Mouse (Mus musculus) lung, postnatal 14 days (tissue): ENCODE data around the gene Myom3.

Experiments
- DNase-seq: peaks from one replicate; pipeline ENCODE4 v3.0.0; 2021

Gene Myom3

DNA sequence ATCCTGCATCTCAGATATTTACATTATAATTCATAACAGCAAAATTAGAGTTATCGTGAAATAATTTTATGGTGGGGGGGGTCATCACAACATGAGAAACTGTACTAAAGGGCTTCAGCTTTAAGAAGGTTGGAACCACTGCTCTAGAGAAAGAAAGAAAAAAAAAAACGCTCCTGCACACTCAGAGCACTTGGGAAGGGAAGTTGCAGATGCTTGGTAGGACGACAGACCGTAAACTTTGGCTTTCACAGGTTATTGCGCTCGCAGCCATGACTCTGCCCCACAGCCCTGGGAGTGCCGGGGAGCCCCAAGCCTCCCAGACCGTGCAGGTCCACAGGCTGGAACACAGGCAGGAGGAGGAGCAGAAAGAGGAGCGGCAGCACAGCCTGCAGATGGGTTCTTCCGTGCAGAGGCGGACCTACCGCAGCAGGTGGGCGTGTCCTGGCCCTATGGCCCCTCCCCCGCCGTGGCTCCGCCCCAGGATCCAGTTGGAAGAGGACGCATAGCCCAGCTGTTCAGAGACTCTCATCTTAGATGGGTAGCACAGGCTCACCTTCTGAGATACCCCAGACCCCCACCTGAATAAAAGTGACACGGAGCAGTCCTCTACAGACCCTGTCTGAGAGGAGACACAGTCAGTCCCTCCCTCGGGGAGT lies 2.9 kb downstream of the Myom3 start:
- peak; percentile 62 for DNase-seq

- no peak for DNase-seq
These were observed 5.2 kb downstream of the Myom3 start for GRCm38 (mm10) chr4:135764700-135765099.

DNA sequence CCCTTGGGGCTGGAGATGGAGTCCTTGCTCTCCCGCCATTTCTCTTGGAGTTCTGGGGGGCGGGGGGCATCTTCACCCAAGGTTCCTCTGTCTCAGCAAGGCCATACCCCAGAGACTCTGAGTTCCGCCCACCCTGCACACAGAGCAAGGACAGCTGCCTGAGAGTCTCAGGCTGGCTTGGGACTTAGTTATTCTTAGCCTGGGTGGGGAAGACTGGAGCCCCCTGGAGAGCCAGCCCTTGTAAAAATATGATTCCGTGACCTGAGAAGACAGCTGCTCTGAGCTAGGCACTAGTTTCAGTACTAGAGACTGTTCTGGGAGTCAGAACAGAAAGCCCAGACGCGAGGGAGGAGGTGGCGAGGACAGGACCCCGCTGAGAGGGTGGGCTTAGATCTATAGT lies 6.2 kb downstream of the Myom3 start:
- DNase-seq = no peak

- DNase-seq = no peak
These were observed 7.5 kb downstream of the Myom3 start for GRCm38 (mm10) chr4:135766976-135767375.

GRCm38 (mm10) chr4:135768572-135769526 lies 9.3 kb downstream of the Myom3 start:
- DNase-seq = peak; percentile 43

DNA sequence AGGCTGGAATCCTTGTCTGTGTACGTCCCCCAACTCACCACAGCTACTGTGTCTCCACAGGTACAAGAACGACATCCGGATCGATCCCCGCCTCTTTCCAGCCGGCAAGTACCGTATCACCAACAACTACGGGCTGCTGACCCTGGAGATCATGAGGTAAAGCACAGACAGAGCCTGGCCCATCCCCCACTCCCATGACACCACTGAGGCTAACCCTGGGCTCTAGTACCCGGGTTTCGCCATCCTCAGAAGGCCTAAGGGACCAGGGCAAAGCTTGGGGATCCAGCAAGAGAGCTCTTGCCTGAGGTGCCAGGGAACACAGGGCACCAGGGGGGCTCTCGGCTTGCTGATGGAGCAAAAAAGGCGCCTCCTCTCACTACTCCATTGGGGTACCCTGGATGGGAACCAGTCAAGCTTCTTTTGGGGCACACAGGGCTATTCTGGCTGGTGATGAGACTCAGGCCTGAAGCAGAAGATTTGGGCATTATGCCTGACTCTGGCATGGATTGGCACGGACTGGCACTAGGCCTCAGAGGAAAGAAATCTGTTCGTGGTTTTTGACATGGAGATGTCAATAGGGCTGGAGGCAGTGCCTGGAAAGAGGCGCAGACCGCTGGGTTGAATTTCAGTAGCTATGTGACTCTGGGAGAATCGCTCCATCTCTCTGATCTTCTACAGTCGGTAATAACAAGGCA lies 11.2 kb downstream of the Myom3 start:
- DNase-seq = no peak

- no peak for DNase-seq
These were observed 12.1 kb downstream of the Myom3 start for GRCm38 (mm10) chr4:135771592-135771991.

- DNase-seq = no peak
These were observed 13.2 kb downstream of the Myom3 start for GRCm38 (mm10) chr4:135772671-135773070.

DNA sequence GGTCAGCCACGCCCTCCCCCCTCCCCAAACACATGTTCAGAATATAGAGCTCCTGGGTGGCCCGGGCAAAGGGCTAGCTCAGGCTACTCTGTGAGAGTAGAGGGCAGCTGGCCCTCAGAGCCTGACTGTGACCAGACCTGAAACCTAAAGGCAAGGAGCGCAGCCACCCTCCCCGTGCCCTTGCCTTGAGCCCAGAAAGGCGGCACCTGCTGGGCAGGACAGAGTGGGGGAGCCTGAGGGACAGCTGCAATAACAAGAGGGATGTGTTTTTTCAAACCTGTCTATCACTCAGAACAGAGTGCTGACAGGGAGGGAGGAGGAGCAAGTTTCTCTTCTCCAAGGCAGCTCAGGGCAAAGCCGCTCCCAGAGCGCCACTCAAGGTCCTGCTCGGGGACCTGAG lies 15.0 kb downstream of the Myom3 start:
- DNase-seq = no peak

DNA sequence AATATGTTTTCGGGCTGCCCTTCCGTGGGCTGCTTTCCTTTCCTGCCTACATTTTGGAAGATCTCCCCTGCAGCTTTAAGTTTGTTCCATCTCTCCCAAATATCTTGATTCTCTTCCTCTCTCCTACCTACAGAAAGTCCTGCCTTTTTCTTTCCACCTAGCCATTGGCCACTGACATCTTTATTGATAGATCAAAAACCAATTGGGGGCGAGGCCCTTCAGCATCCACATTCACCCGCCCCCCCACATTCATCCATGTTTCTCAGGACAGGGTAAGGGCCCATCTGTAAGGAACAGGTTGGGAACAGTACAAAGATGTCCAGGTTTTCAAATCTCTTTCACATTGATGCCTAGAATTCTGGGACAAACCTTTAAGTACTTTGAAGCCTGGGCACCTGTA lies 17.3 kb downstream of the Myom3 start:
- DNase-seq = no peak

DNA sequence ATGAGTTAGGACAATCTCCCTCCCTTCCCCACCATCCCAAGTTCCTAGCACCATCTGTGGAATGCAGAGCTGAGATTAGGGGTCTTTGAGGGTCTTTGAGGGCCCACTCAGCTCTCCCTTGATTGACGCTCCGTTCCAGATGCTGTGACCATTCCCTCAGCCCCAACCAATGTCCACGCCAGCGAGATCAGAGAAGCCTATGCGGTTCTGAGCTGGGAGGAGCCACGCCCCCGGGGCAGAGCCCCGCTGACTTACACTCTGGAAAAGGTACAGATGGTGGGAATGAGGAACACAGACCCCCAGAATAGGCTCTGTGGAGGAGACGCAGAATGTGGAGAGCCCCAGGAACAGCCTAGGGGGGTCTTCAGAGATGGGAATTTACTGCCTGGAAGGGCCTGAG lies 20.1 kb downstream of the Myom3 start:
- DNase-seq = no peak

- DNase-seq = no peak
These were observed 20.7 kb downstream of the Myom3 start for GRCm38 (mm10) chr4:135780255-135780654.

DNA sequence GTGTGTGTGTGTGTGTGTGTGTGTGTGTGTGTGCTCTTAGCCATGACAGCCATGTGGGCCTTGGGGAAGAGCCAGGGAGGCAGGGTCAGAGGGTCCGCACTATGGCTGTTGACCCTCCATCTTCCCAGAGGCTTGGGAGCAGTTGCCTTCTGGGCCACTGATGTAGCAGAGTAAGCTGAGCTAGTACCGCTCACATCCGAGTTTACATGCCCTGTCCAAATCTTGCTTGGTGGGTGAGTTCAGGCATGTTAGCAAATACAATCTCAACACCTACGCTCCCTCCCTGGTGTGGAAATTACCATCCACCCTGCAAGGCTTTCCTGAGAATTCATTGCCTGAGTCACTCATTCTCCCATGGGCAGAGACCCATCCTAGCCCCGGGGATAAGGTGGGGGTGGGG lies 21.8 kb downstream of the Myom3 start:
- DNase-seq = no peak

GRCm38 (mm10) chr4:135786581-135786980 lies 27.1 kb downstream of the Myom3 start:
- DNase-seq = no peak

DNA sequence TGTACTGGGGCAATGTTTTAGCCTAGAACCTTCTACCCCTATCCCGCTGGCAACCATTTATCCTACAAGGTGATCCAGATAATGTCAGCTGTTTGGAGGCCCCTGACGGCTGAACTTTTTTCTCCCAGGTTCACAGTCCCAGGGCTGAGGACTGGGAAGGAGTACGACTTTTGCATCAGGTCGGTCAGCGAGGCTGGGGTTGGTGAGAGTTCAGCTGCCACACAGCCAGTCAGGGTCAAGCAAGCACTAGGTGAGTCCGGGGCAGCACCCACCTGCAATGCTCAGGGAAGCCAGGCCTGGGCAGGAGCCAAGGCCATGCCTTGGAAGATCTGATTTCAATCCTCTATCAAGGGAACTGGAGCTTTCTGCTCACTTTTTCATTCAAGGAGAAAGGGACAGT lies 27.8 kb downstream of the Myom3 start:
- DNase-seq = no peak

GRCm38 (mm10) chr4:135789135-135789534 lies 29.6 kb downstream of the Myom3 start:
- DNase-seq = no peak

DNA sequence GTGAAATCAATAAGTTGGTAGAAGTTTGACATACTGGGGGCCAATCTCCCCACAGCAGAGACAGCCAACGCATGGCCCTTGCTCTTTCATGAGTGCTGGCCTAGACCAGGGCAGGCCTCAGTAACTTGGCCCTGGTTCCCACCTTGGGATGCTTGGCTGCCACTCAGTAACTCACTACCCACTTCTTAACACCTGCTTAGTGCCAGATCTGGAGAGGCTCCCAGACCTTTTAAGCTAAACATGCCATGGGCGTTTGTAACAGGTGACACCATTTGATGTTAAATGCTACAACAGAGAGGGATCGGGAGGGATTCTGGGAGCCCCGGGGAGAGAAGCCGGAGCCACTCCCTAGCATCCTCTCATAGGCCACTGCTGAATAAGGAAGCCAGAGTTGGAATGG lies 33.3 kb downstream of the Myom3 start:
- no peak for DNase-seq

DNA sequence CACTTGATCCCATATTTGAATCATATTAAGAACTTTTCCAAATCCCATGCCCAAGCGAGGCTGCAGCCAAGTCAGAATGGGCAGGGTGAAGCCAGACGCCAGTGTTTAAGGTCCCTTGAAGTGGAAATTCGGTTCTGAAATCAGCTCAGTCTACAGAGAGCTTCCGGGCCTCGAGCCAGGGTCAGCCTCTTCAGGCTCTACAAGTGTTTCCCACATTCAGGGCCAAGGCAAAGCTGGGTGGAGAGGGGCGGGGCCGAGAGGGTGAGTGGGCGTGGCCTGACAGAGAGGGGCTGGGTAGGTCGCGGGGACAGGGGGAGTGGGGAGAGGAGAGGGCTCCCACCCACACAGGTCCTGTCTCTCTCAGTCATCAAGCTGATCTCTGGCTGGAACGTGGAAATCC lies 38.4 kb downstream of the Myom3 start:
- DNase-seq = peak; percentile 85

- peak; percentile 94 for DNase-seq
These were observed 42.0 kb downstream of the Myom3 start for GRCm38 (mm10) chr4:135801543-135801942.

GRCm38 (mm10) chr4:135803299-135803698 lies 43.8 kb downstream of the Myom3 start:
- no peak for DNase-seq

- DNase-seq = no peak
These were observed 44.7 kb downstream of the Myom3 start for GRCm38 (mm10) chr4:135804169-135804568.

DNA sequence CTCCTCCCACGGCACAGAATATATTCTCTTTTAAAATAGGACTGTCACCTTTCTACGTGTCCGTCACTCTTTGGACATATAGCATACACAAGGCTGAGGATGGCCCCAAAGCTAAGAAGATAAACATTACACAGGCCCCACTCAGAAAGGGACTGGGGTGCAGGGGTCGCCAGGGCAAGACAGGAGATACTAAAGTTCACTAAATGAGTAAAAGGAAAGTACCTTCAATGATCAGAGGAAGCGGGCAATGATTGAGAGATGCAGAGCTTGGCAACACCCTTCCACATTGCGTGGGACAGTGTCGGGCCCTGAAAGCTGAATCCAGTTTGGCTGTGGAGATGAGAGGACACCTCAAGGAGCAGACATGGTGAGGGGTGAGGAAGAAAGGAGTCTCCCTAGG lies 55.4 kb downstream of the Myom3 start:
- no peak for DNase-seq

DNA sequence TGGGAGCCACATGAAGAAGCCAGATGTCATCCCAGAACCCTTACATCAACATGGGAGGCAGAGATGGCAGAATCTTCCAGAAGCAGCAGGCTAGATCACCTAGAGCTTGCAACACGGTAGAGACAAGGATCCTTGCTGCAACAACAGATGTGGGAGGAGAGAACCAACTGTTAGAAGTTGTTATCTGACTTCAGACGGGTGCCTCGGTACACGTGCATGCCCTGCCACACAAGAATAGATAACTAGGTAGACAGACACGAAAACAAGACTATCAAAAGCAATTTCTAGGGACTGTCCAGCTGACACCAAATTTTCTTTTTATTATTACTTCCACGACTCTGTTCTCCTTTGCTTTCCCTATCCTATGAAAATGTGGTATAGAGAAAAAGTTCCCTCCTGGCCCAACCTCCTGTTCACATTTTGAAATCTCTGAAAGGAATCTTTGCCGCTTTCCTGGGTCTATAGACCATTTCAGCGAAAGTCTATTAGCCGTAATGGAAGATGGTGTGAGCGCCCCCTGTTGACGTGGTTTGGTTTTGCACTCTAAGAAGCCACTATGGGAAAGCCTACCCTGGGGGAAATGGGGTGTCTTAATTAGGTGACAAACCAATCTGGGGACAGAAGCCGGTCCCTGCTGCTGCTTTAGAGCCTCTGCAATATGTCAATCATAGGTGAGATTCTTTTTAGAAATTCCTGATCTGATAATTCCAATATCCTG lies 57.5 kb downstream of the Myom3 start:
- DNase-seq = peak; percentile 71
